Mouse (Mus musculus) heart, adult 2 months (tissue): ENCODE measurements at regions not wholly inside any gene's neighbourhood (a gene's known extent, or its start where the extent isn't known, plus 50 kb on each side); places are given as distances from the start of the nearest gene placed in this dataset.

Source experiments
- CTCF ChIP-seq: fragments of 200-600 bp; IDR thresholded peaks from 2 replicates; pipeline ENCODE4 v1.8.1; 2022; ENCODE audit warnings: antibody characterized with exemption, mild to moderate bottlenecking, moderate library complexity
- EP300 ChIP-seq: fragments of 200-500 bp; IDR thresholded peaks from 2 replicates; pipeline ENCODE4 v1.6.1; 2011; ENCODE audit warnings: low read depth, low read length, control low read depth; ENCODE audit not compliant: insufficient read depth
- POLR2A ChIP-seq: fragments of 200-500 bp; IDR thresholded peaks from 2 replicates; pipeline ENCODE4 v1.6.1; 2011; ENCODE audit warnings: mild to moderate bottlenecking, low read depth, low read length, control low read depth; ENCODE audit not compliant: insufficient read depth

- TF ChIP-seq EP300 (no peak), POLR2A (no peak), CTCF (no peak)
Observed at GRCm38 (mm10) chr10:42087906-42088305, 69.7 kb upstream of the Armc2 start.
